Mouse (Mus musculus): Measurements from ENCODE around the gene Fnip2. TPM values are rescaled to one million over a fixed set of nuclear protein-coding genes. Genes with fewer than 3 reads are reported as not detected.
"Not testable (repeated sequence)": the region's sequence is repeated elsewhere in the genome, so short reads cannot be mapped to it uniquely, and the experiment has no call there.

The Fnip2 gene
- total RNA-seq, 1 experiment from 2014 or later: 11.0 TPM

GRCm38 (mm10) chr3:79474911-79475310, 92.7 kb downstream of the Fnip2 start:
- DNase-seq: no peak

DNA sequence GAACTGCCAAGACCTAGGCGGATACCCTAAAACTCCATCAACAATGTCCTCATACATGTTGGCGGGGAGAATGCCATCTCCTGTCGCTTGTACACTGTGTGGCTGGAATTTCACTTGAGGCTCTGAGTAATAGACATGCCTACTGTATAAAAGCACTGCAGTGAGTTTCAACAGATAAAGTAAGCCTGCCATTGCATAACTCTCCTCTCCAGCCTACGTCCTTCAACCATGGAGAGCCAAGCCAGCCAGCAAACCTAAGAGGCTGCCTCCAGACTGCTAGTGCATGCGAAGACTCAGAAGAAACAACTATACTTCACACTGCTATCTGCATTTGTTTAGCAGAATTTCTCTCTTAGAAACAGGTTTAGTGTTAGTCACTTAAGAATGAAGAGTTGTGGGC, 95.2 kb downstream of the Fnip2 start:
- peak; percentile 30 for DNase-seq

DNA sequence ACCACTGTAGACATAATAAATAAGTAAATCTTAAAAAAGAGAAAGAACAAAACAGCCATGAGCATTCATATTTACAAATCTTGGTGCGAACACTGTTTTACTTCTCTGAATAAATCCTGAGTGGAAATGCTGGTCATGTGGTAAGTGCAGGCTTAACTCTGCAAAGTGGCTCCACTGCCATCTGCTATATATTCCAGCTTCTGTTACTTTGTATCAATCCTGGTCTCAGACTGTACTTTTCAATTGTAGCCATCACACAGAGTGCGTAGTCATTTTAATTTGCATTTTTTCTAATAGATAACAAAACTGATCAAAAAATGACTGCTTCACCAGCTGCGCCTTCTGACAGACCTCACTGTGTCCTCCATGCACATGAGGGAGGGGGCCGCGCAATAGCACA, 98.2 kb downstream of the Fnip2 start:
- no peak for DNase-seq

DNA sequence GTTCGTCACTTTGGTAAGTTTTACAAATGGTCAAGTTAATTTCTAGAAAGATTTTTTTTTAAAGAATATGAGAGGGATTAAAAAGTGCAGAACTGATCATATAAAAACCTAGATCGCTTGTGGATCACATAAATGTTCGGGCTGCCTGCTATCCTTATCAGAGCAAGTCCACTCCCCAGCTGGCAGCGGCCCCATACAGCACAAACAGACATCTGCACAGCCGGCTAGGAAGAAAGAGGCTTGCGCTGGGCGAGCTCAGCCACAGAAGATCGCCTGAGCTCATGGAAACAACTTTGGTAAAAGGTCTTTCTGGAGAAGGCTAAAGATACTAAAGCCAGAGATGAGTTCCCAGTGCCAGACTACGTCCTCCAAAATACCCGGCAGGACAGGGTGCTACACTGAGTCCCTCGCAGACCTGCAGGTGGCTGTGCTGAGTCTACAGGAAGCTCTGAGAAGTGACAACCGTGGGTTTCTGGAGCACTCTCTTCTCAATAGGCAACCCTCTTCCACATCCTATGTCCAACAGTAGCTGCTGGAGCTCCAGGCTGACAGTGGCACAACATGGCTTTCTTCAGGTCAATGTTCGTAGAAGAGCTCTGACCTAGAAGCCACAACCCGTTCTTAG, 108.8 kb downstream of the Fnip2 start:
- no peak for DNase-seq

DNA sequence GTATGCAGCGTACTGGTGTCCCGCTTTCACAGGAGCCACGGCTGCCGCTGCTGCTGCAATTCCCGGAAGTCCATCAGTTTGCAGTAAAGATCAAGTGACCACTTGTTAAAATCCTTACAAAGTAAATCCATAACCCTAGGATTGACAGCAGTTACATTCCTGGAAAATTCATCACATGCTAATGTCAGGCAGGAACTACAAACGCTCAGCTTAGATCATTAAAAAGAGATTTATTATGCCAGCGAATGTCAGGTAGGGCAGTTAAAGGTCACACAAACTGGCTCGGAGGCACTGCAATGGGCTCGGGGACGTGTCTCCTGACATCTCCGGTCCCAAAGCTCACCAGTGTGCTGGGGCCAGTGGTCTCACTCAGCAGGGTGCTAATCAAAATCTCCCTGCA, 111.8 kb downstream of the Fnip2 start:
- DNase-seq: no peak

DNA sequence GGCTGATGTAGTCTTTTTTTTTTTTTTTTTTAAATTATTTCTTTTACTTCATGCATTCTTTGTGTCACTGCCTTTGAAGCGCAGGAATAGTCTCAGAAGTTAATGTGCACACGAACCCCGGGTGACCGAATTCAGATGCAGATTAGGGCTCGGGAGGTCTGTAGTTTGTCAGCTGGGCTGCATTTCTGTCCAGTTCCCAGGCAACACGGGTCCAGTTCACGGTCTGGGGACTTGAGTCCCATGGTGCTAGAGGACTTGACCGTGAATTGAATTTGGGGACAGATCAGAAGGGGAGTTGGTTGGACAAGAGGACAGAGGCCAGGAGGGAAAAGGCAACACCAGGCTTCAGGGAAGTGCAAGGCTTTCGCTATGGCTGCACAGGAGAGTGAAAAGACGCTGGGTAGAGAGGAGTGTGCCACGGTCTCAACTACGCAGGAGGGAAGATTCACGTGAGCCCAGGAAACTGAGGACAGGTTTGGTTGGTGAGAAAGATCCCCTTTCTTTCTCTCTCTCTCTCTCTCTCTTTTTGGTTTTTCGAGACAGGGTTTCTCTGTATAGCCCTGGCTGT, 114.8 kb downstream of the Fnip2 start:
- no peak for DNase-seq

DNA sequence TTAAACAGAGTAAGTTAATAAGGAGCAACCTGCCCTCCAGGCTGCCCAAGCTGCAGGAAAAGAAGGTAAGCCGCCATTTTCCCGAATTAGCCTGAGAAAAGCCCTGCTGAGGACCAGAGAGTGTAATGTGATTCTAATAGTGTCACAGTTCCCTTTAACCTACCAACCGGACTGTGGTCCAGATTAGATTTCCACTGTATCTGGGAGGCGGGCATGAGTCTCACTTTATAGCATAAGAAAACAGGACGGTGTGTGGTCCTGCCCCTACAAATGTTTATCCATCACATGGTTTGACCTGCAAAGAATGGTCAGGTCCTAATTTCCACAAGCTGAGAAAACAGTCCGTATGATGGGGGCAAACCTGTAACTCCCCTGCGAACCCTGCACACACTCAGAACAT, 118.2 kb downstream of the Fnip2 start:
- DNase-seq: no peak

DNA sequence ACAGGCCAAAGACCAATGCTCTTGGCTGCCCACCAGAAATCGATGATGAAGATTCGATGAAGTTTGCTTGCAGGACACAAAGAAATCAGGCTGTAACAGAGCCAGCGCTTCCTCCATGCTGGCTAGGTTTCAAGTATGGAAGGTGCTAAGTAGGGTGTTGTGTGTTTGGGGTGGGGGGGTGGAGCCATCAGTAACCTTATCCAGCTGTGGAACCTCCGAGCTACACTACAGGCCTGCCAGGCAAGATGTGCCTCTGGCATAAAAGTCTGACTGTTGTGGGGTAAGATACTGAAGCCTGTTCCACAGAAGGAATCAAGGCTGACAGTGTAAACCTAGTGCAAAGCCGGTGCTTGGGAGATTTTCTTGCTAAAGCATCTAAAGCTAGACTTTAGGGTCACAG, 119.2 kb downstream of the Fnip2 start:
- DNase-seq: no peak

GRCm38 (mm10) chr3:79446648-79447047, 120.9 kb downstream of the Fnip2 start:
- DNase-seq: not testable (repeated sequence)

DNA sequence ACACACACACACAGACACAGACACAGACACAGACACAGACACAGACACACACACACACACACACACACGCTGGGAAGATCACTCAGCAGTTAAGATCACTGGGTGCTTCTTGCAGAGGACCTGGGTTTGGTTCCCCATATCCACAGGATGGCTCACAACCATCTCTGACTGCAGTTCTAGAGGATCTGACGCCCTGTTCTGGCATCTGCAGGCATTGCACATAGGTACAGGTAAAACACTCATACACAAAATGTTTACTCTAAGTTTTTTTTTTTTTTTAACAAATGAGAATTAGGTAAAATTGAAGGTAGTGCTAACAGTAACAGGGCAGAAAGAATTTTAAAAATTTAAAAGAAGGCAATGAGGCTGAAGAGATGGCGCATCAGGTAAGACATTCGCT, 121.5 kb downstream of the Fnip2 start:
- DNase-seq: no peak

DNA sequence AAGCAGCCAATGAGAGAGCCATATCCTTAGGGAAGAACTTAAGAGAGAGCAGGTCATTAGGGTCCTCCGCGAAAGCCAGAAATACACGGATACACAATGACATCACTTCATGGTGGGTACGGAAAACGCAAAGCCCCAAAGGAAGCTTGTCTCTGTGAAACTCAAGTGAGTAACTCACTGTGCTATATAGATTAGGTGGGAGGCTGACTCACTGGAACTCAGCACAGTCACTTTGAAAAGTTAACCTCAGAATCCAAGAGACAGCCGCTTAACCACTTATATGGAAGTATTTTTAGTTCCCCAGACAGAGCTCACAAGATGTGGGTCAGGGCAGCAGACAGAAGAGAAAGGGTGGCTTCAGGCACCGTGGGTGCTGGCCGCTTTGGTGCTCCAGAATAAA, 122.6 kb downstream of the Fnip2 start:
- no peak for DNase-seq

GRCm38 (mm10) chr3:79443850-79444249, 123.7 kb downstream of the Fnip2 start:
- DNase-seq: no peak

DNA sequence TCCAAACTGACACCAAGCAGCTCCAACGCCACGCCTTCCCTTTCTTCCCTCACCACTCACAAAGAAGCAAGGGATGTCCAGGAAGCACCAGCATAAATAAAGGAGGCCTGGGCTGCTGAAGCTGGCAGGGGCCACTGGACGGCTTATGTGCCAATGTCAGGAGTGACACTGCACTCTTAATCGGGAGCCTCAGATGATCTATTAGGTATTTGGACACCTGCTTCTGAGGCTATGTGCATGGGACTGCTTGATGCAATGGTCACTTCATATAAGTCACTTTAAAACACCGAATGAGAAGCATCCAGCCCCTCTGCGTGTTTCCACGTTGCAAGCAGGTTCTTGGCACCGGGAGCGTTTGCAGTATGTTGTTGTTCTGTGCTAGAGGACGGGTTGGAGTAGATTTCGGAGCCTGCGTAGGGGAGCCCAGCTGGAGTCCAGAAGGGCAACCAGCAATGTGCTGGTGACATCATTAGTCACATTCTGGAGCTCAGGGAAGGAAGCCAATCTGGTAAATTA, 126.6 kb downstream of the Fnip2 start:
- no peak for DNase-seq

- no peak for DNase-seq
Observed at GRCm38 (mm10) chr3:79438276-79438675, 129.3 kb downstream of the Fnip2 start.

GRCm38 (mm10) chr3:79436186-79436585, 131.4 kb downstream of the Fnip2 start:
- DNase-seq: no peak

DNA sequence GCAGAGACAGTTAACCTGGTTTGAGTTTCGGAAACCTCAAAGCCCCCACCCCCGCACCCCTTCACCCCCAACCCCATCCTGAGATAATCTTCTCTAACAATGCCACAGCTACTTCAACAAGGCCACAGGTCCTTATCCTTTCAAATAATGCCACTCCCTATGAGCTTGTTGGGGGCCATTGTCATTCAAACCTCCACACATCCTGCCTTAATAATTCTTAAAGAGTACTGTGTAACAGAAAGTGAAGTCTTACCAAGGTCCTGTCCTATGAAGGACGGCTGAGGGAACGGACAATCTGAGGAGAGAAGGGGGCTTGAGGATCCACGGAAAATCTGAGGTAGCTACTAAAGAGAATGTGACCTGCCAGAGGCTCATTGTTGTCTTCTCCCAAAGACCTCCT, 132.6 kb downstream of the Fnip2 start:
- DNase-seq: no peak

GRCm38 (mm10) chr3:79434436-79434835, 133.2 kb downstream of the Fnip2 start:
- no peak for DNase-seq

DNA sequence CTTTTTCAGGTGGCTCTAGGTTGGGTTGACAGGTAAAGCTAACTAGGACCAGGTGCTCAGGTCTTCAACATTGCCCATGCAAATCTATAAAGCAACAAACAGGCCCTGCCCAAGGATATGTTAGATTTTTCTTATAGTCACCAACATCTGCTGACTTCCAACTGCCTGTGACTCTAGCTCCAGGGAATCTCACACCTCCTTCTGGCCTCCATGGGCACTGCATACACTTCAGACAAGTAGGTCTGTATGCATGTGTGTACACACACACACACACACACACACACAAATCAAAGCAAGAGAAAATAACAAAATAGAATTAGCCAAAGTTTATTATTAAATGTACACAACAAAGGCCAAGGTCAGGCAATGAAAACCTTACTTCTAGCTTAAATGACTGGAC, 134.0 kb downstream of the Fnip2 start:
- DNase-seq: peak; percentile 21

DNA sequence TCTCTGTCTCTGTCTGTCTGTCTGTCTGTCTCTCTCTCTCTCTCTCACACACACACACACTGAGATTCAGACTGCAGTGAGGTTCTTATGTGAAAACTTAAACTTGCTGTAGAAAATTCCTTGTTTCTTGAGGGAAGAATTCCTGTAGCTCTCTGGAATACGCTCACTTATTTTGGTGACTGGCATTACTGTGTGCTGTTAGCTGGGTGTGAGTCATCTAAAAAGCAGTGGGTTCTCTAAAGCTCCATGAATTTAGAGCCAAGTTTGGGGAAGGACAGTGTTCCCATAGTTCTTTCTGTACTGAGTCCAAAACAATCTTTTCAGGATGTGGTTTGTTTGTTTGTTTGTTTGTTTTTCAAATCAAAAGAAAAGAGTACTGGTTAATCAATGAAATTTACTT, 142.2 kb downstream of the Fnip2 start:
- DNase-seq: no peak

- no peak for DNase-seq
Observed at GRCm38 (mm10) chr3:79418921-79419320, 148.7 kb downstream of the Fnip2 start.

- DNase-seq: no peak
Observed at GRCm38 (mm10) chr3:79416944-79417680, 150.5 kb downstream of the Fnip2 start.

DNA sequence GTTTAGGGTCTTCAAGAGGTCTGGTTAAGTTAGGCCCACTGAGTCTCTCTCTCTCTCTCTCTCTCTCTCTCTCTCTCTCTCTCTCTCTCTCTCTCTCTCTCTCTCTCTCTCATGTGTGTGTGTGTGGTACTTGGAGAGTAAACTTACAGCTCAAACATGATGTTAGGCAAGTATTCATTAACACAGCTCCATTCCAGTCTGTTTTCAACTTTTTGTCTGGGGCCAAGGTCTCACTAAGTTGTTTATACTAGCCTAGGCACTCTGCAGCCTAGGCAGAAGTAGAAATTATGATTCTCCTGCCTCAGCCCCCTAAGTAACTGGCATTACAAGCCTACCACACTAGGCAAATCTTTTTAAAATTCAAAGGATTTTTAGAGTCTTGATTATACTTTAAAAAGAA, 151.7 kb downstream of the Fnip2 start:
- DNase-seq: no peak

GRCm38 (mm10) chr3:79415081-79415480, 152.5 kb downstream of the Fnip2 start:
- DNase-seq: no peak

GRCm38 (mm10) chr3:79413492-79413891, 154.1 kb downstream of the Fnip2 start:
- DNase-seq: no peak

Measured in adrenal gland, postnatal 14 days (tissue).